Mouse (Mus musculus) fat pad, adult 2 months (tissue): Measurements from ENCODE around the gene Lrch1.

Experiments used
- DNase-seq: peaks from one replicate; pipeline ENCODE4 v3.0.0-alpha.2; 2011; ENCODE audit warnings: low read depth, low spot score; ENCODE audit errors: extremely low read depth

Lrch1 gene

GRCm38 (mm10) chr14:74946751-74947375, 813 bp downstream of the Lrch1 start:
- peak; percentile 30 for DNase-seq

- no peak for DNase-seq
Measured at GRCm38 (mm10) chr14:74946321-74946750, 1.3 kb downstream of the Lrch1 start.

- DNase-seq = no peak
Measured at GRCm38 (mm10) chr14:74945266-74946215, 2.1 kb downstream of the Lrch1 start.

GRCm38 (mm10) chr14:74944128-74944755, 3.4 kb downstream of the Lrch1 start:
- no peak for DNase-seq

- no peak for DNase-seq
Measured at GRCm38 (mm10) chr14:74943581-74944117, 4.0 kb downstream of the Lrch1 start.

- no peak for DNase-seq
Measured at GRCm38 (mm10) chr14:74943024-74943423, 4.7 kb downstream of the Lrch1 start.

GRCm38 (mm10) chr14:74941591-74941990, 6.1 kb downstream of the Lrch1 start:
- no peak for DNase-seq

- DNase-seq = no peak
Measured at GRCm38 (mm10) chr14:74940741-74941140, 6.9 kb downstream of the Lrch1 start.

- DNase-seq = no peak
Measured at GRCm38 (mm10) chr14:74939355-74939754, 8.3 kb downstream of the Lrch1 start.

- DNase-seq = no peak
Measured at GRCm38 (mm10) chr14:74938896-74939295, 8.8 kb downstream of the Lrch1 start.

GRCm38 (mm10) chr14:74936557-74937261, 11.0 kb downstream of the Lrch1 start:
- DNase-seq = no peak

GRCm38 (mm10) chr14:74935111-74935510, 12.6 kb downstream of the Lrch1 start:
- no peak for DNase-seq

- no peak for DNase-seq
Measured at GRCm38 (mm10) chr14:74933960-74934710, 13.5 kb downstream of the Lrch1 start.

- DNase-seq = no peak
Measured at GRCm38 (mm10) chr14:74929739-74930138, 17.9 kb downstream of the Lrch1 start.

- DNase-seq = no peak
Measured at GRCm38 (mm10) chr14:74928809-74929432, 18.8 kb downstream of the Lrch1 start.

GRCm38 (mm10) chr14:74926899-74927571, 20.6 kb downstream of the Lrch1 start:
- DNase-seq = no peak

- no peak for DNase-seq
Measured at GRCm38 (mm10) chr14:74925951-74926517, 21.6 kb downstream of the Lrch1 start.

GRCm38 (mm10) chr14:74924521-74924920, 23.2 kb downstream of the Lrch1 start:
- no peak for DNase-seq

GRCm38 (mm10) chr14:74924031-74924430, 23.6 kb downstream of the Lrch1 start:
- no peak for DNase-seq
